26 mouse cellular contexts compared by ENCODE assay signal in genomic region chr9:86782836-86783235, GRCm38 (mm10). TPM values are rescaled to one million over a fixed set of nuclear protein-coding genes. Genes with fewer than 3 reads are reported as not detected.
A peak's percentile ranks its signal among the peaks of the same experiment; 100 is the strongest.
DNase-seq lines count a peak whose midpoint lies in the region; ATAC-seq lines count a peak whose summit lies in the region.
"Had no signal": no experiment of that assay in that cellular context is flagged by ENCODE, and none has a peak within 500 bp of the region (broad histone marks: within the 10 kb centered on the region; RNA-seq: fewer than 3 reads in every experiment).

No protein-coding gene starts in this region.

- no peaks in the 10 kb centered on the region for H3K9me3 ChIP-seq in limb, embryonic 11.5 days (ENCODE audit: control insufficient read depth, low read length)
- H3K9me3 ChIP-seq in limb, embryonic 10.5 days (replicated peaks) = no peaks in the 10 kb centered on the region
- H3K9me3 ChIP-seq: embryonic facial prominence, embryonic 10.5 days; embryonic facial prominence, embryonic 12.5 days; forebrain, embryonic 13.5 days; forebrain, embryonic 15.5 days; G1E had no signal

- H3K4me1 ChIP-seq in limb, embryonic 11.5 days (ENCODE audit: control insufficient read depth, insufficient read depth, low read length) = no peaks in the 10 kb centered on the region
- H3K4me1 ChIP-seq in limb, embryonic 10.5 days = no peaks in the 10 kb centered on the region
- H3K4me1 ChIP-seq: embryonic facial prominence, embryonic 10.5 days; embryonic facial prominence, embryonic 12.5 days; forebrain, embryonic 13.5 days; forebrain, embryonic 15.5 days had no signal

- H3K4me3 ChIP-seq in limb, embryonic 11.5 days (ENCODE audit: low read depth, low read length) = no peak overlapping the region
- no peak overlapping the region for H3K4me3 ChIP-seq in limb, embryonic 10.5 days
- H3K4me3 ChIP-seq: embryonic facial prominence, embryonic 10.5 days; embryonic facial prominence, embryonic 12.5 days; forebrain, embryonic 13.5 days; forebrain, embryonic 15.5 days had no signal

- 93% methylated on average over 2 of the region's 2 CpGs for WGBS in limb, embryonic 11.5 days
- 96% methylated on average over 2 of the region's 2 CpGs for WGBS in limb, embryonic 10.5 days

- H3K36me3 ChIP-seq in limb, embryonic 11.5 days (ENCODE audit: control insufficient read depth, insufficient read depth, low read length) = no peaks in the 10 kb centered on the region
- no peaks in the 10 kb centered on the region for H3K36me3 ChIP-seq in limb, embryonic 10.5 days
- H3K36me3 ChIP-seq: embryonic facial prominence, embryonic 10.5 days; embryonic facial prominence, embryonic 12.5 days; G1E had no signal

- no peaks in the 10 kb centered on the region for H3K27me3 ChIP-seq in limb, embryonic 11.5 days (ENCODE audit: control insufficient read depth, insufficient read depth, low read length)
- H3K27me3 ChIP-seq in limb, embryonic 10.5 days (ENCODE audit: low read depth, poor library complexity, severe bottlenecking) = no peaks in the 10 kb centered on the region
- H3K27me3 ChIP-seq: CH12.LX; embryonic facial prominence, embryonic 12.5 days; forebrain, embryonic 13.5 days; forebrain, embryonic 15.5 days; Patski had no signal

- no peak for DNase-seq in frontal cortex, postnatal 25 days (ENCODE audit: low spot score in 2 of 2)
- DNase-seq in limb, embryonic 11.5 days (ENCODE audit: low spot score) = peak; percentile 13
- DNase-seq in limb, embryonic 10.5 days (ENCODE audit: low spot score) = no peak
- DNase-seq in brain, adult 2 months (ENCODE audit: low read depth, low spot score) = peak; percentile 51
- no peak for DNase-seq in kidney, adult 11 months
- DNase-seq: adrenal gland, adult 8-10 months; adrenal gland, postnatal 14 days; adrenal gland, postnatal 36 days; B cell, adult 2 months; cerebellum, adult 11 months; cerebellum, adult 18-20 months; cerebellum, adult 8-10 months; cerebellum, adult 9-11 months; cerebellum, postnatal 14 days; cerebellum, postnatal 36 days; forebrain, postnatal 0 days had no signal

- H3K9ac ChIP-seq in limb, embryonic 11.5 days (ENCODE audit: low read length) = no peak overlapping the region
- H3K9ac ChIP-seq: embryonic facial prominence, embryonic 12.5 days; forebrain, embryonic 13.5 days; forebrain, embryonic 15.5 days; forebrain, postnatal 0 days had no signal

- no peak overlapping the region for H3K27ac ChIP-seq in limb, embryonic 11.5 days (replicated peaks; ENCODE audit: low read depth, low read length)
- H3K27ac ChIP-seq in limb, embryonic 10.5 days = no peak overlapping the region
- H3K27ac ChIP-seq: embryonic facial prominence, embryonic 10.5 days; embryonic facial prominence, embryonic 12.5 days; forebrain, embryonic 13.5 days; forebrain, embryonic 15.5 days had no signal

- no peak overlapping the region for H3K4me2 ChIP-seq in limb, embryonic 11.5 days (ENCODE audit: low read depth, severe bottlenecking)
- H3K4me2 ChIP-seq: embryonic facial prominence, embryonic 12.5 days; forebrain, embryonic 13.5 days; forebrain, embryonic 15.5 days had no signal

- ATAC-seq in frontal cortex, adult (ENCODE audit: low TSS enrichment) = peak; percentile 69
- no peak for ATAC-seq in limb, embryonic 11.5 days (ENCODE audit: insufficient number of reproducible peaks, low FRiP score, low TSS enrichment, low read depth)
- ATAC-seq: activated CD4-positive, CD25-positive, alpha-beta regulatory T cell, adult 4 months; CD4-positive, CD25-positive, alpha-beta regulatory T cell, adult 4 months; forebrain, embryonic 13.5 days; forebrain, embryonic 15.5 days; forebrain, postnatal 0 days; Patski had no signal

RNA-seq across cellular contexts. Expression of gene Prss35, which starts 39.4 kb away (rescaled TPM):
- polyA plus RNA-seq in limb, embryonic 11.5 days (2014; fragmentation: Nextera tagmentation; extraction: Ambion mirVana) = 3.8 and 4.5 TPM in 2 replicates
- 1.8 and 2.3 TPM in 2 replicates for polyA plus RNA-seq in limb, embryonic 10.5 days (2016; fragmentation: Nextera tagmentation; extraction: Ambion mirVana)
- polyA plus RNA-seq: activated CD4-positive, CD25-positive, alpha-beta regulatory T cell, adult 4 months; CD4-positive, CD25-positive, alpha-beta regulatory T cell, adult 4 months; G1E had no signal

Comparison
In these comparisons a context has a peak if more than half of its experiments do, and no peak if none do; other contexts are left out.
1. DNase-seq: peak in limb, embryonic 11.5 days (single experiment) and brain, adult 2 months (single experiment); none in frontal cortex, postnatal 25 days (0 of 2), limb, embryonic 10.5 days (single experiment) and kidney, adult 11 months (single experiment).